Mouse (Mus musculus) Patski (cell line): ENCODE measurements around the gene Grid2ip. TPM values are rescaled to one million over a fixed set of nuclear protein-coding genes. Genes with fewer than 3 reads are reported as not detected.

Experiments used
- ATAC-seq: fragments of 100-300 bp; one replicate; pipeline ENCODE4 v1.8.0; 2021
- CTCF ChIA-PET: fragments of 350-600 bp; sonication (Branson Sonifier 250); formaldehyde crosslinking; loops from one replicate; lab custom pipeline; 2022; ENCODE audit warnings: inconsistent platforms; lab: Charles Lee
- POLR2A ChIA-PET: fragments of 350-600 bp; sonication (Branson Sonifier 250); formaldehyde crosslinking; loops from one replicate; lab custom pipeline; 2022; ENCODE audit warnings: antibody characterized with exemption, inconsistent platforms; lab: Charles Lee
- DNase-seq: peaks from one replicate; pipeline ENCODE4 v3.0.0-alpha.2; 2011; ENCODE audit warnings: low read depth, low spot score
- H3K27me3 ChIP-seq: fragments of 371-371 bp; one replicate; pipeline ENCODE4 v1.5.1; 2021
- CTCF ChIP-seq: fragments of 100-300 bp; IDR thresholded peaks from one replicate; pipeline ENCODE4 v1.5.1; 2021
- in situ Hi-C: fragments of 300-500 bp; cut with MboI; formaldehyde crosslinking; loops from 3 replicates; pipeline ENCODE4 v1.11.1; 2018; ENCODE audit warnings: low pct_unique_long_range_greater_than_20kb, mixed read lengths
- polyA plus RNA-seq: library from polyadenylated mRNA; unstranded; gene quantifications from one replicate; pipeline ENCODE4 v1.2.3, GENCODE M21; 2021

The Grid2ip gene
- polyA plus RNA-seq: 0.03 TPM

GRCm38 (mm10) chr5:143356686-143357388 is at the start of gene Grid2ip:
Grid2ip (plus strand) TSS chr5:143357338.
- peaks cover 20% of the 10 kb centered on the region for H3K27me3 ChIP-seq
- in situ Hi-C loops: no loop called here
- CTCF ChIA-PET: interaction anchor here (0.7 kb wide), 1 partner anchor 12 kb away, joined by 3 read pairs; no protein-coding TSS in a partner anchor
- no peak for TF ChIP-seq CTCF
- POLR2A ChIA-PET: no interaction called here
- ATAC-seq: no peak
- no peak for DNase-seq

- in situ Hi-C loops: no loop called here
- TF ChIP-seq CTCF: no peak
These were observed 48.3 kb upstream of the Grid2ip start for GRCm38 (mm10) chr5:143308825-143309224.

GRCm38 (mm10) chr5:143309916-143310315 is 47.2 kb upstream of the Grid2ip start:
- ATAC-seq: no peak
- ChIA-PET POLR2A (interaction anchor here (1.5 kb wide), 1 partner anchor 36 kb away, joined by 3 read pairs; no protein-coding TSS in a partner anchor), CTCF (interaction anchor here (0.7 to 1.3 kb wide), 2 partner anchors 14 kb away, joined by 3 to 5 read pairs; no protein-coding TSS in a partner anchor)
- H3K27me3 ChIP-seq: no peaks in the 10 kb centered on the region
- in situ Hi-C loops: no loop called here
- no peak for DNase-seq
- TF ChIP-seq CTCF: no peak

More at GRCm38 (mm10) chr5:143308825-143309224, 48.3 kb upstream of the Grid2ip start:
- H3K27me3 ChIP-seq: no peaks in the 10 kb centered on the region
- DNase-seq (no peak), ATAC-seq (no peak)
- POLR2A ChIA-PET: interaction anchor here (1.5 kb wide), 1 partner anchor 35 kb away, joined by 3 read pairs; no protein-coding TSS in a partner anchor
- CTCF ChIA-PET: interaction anchor here (1.3 kb wide), 1 partner anchor 13 kb away, joined by 5 read pairs; no protein-coding TSS in a partner anchor

GRCm38 (mm10) chr5:143311886-143312285 is 45.3 kb upstream of the Grid2ip start:
- no peak for DNase-seq
- in situ Hi-C loops: no loop called here
- ATAC-seq: no peak
- TF ChIP-seq CTCF: no peak
- ChIA-PET CTCF (interaction anchor here (1.0 kb wide), 1 partner anchor 24 kb away, joined by 4 read pairs; no protein-coding TSS in a partner anchor), POLR2A (no interaction called here)
- H3K27me3 ChIP-seq: no peaks in the 10 kb centered on the region

- ATAC-seq (no peak), DNase-seq (no peak)
- H3K27me3 ChIP-seq: no peaks in the 10 kb centered on the region
- ChIA-PET POLR2A (interaction anchor here (0.5 to 1.6 kb wide), 2 partner anchors 20 to 89 kb away, joined by 3 to 5 read pairs; partner anchors contain the start of gene Zfp853), CTCF (interaction anchor here (1.6 to 1.8 kb wide), 2 partner anchors 9 to 12 kb away, joined by 4 to 5 read pairs; no protein-coding TSS in a partner anchor)
- TF ChIP-seq CTCF: no peak
- in situ Hi-C loops: no loop called here
These were observed 42.9 kb upstream of the Grid2ip start for GRCm38 (mm10) chr5:143314183-143314729.

GRCm38 (mm10) chr5:143314730-143315513 is 42.2 kb upstream of the Grid2ip start, which contains the start of gene E130309D02Rik:
E130309D02Rik (minus strand) TSS chr5:143315360.
- H3K27me3 ChIP-seq: no peaks in the 10 kb centered on the region
- in situ Hi-C loops: no loop called here
- peak; percentile 49 for ATAC-seq
- ChIA-PET POLR2A (interaction anchor here (1.0 to 1.6 kb wide), 3 partner anchors 12 to 21 kb away, joined by 3 to 6 read pairs (median 5); partner anchors contain the start of gene Zfp853), CTCF (interaction anchor here (1.6 to 1.8 kb wide), 2 partner anchors 9 to 12 kb away, joined by 4 to 5 read pairs; no protein-coding TSS in a partner anchor)
- no peak for TF ChIP-seq CTCF
- DNase-seq: no peak

DNA sequence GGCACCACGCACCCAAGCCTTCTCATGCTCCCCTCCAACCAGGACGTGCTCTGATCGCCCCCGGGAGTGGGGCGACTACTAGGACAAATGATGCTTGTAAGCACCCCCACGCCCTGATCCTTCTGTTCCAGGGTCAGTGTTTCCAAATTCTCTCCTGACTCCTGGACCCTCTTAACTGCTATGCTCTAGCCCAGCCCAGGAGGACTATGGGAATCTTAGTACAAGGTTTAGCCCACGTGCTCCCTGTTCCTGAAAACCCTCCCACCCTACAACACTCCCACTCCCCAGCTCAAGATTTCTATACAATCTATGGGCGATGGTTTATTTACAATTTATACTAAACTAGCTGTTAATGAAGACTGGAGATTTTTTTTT is 41.6 kb upstream of the Grid2ip start:
- TF ChIP-seq CTCF: no peak
- DNase-seq (no peak), ATAC-seq (no peak)
- no peaks in the 10 kb centered on the region for H3K27me3 ChIP-seq
- POLR2A ChIA-PET: interaction anchor here (1.0 to 1.6 kb wide), 3 partner anchors 13 to 21 kb away, joined by 3 to 6 read pairs (median 5); partner anchors contain the start of gene Zfp853
- CTCF ChIA-PET: interaction anchor here (1.8 kb wide), 1 partner anchor 13 kb away, joined by 4 read pairs; no protein-coding TSS in a partner anchor
- in situ Hi-C loops: no loop called here

DNA sequence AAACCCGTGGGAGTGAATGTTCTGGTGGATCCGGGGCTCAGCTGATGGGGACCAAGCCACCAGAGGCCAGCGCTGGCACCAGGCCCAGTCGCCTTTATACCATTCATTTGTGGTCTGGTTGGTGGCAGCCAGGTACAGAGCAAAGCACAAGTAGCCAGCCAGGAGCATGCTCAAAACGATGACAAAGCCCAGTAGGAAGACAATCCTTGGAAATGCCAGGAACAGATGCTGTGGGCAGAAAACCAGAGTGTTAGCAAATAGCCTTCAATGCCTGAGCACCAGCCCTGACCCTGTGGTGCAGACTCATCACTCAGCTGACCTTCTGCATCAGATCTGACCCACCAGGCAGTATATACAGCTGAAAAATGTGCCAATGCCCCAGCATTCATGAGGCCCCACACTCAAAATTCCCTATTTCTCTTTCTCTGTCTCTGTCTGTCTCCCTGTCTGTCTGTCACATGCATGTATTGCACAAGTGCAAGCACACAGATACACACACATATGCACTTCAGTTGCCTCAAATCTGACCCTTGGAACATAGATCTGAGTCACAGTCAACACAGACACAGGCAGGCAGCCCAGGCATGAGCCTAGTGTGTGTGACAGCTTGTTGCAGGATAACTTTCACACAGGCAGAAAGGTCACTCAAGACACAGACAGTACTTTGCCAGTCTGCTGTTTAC is 40.4 kb upstream of the Grid2ip start:
- TF ChIP-seq CTCF: no peak
- in situ Hi-C loops: no loop called here
- no peaks in the 10 kb centered on the region for H3K27me3 ChIP-seq
- ATAC-seq (no peak), DNase-seq (no peak)
- ChIA-PET POLR2A (interaction anchor here (1.6 kb wide), 1 partner anchor 10 kb away, joined by 3 read pairs; no protein-coding TSS in a partner anchor), CTCF (interaction anchor here (1.0 kb wide), 1 partner anchor 381 kb away, joined by 3 read pairs; no protein-coding TSS in a partner anchor)

DNA sequence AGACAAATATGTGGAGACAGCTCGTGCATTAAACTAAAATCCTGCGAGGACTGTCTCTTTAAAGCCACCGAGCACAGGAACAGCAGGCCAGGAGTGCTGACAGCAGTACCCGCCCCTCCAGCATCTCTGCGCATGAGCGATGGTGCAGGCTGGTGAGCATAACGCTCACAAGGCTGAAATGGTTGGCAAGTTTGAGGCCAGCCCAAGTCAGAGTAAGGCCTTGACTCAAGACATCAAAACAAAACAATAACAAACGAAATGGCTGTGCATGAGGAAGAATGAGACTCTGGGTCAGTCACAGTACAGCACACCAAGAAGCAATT is 39.9 kb upstream of the Grid2ip start:
- ATAC-seq (no peak), DNase-seq (no peak)
- ChIA-PET POLR2A (interaction anchor here (1.6 kb wide), 1 partner anchor 10 kb away, joined by 3 read pairs; no protein-coding TSS in a partner anchor), CTCF (interaction anchor here (1.0 kb wide), 1 partner anchor 382 kb away, joined by 3 read pairs; no protein-coding TSS in a partner anchor)
- TF ChIP-seq CTCF: no peak
- in situ Hi-C loops: no loop called here
- no peaks in the 10 kb centered on the region for H3K27me3 ChIP-seq
